ENCODE assay signal across 25 mouse cellular contexts in genomic region chr7:133908966-133909365, GRCm38 (mm10).
DNase-seq lines count a peak whose midpoint lies in the region; ATAC-seq and TF ChIP-seq lines count a peak whose summit lies in the region.
"Had no signal": no experiment of that assay in that cellular context is flagged by ENCODE, and none has a peak within 500 bp of the region (broad histone marks: within the 10 kb centered on the region; RNA-seq: fewer than 3 reads in every experiment).

No protein-coding gene starts in this region.

- 89% methylated on average over 4 of the region's 4 CpGs for WGBS in forebrain, embryonic 11.5 days
- 84% methylated on average over 4 of the region's 4 CpGs for WGBS in forebrain, embryonic 12.5 days
- WGBS in intestine, embryonic 14.5 days, result 88% methylated on average over 4 of the region's 4 CpGs
- 89% methylated on average over 4 of the region's 4 CpGs for WGBS in intestine, postnatal 0 days
- 91% methylated on average over 4 of the region's 4 CpGs for WGBS in neural tube, embryonic 15.5 days

- no peak overlapping the region for H3K4me3 ChIP-seq in forebrain, embryonic 11.5 days (ENCODE audit: low read depth, low read length)
- H3K4me3 ChIP-seq in forebrain, embryonic 12.5 days (replicated peaks), result no peak overlapping the region
- no peak overlapping the region for H3K4me3 ChIP-seq in intestine, embryonic 14.5 days (ENCODE audit: low read depth, low read length)
- H3K4me3 ChIP-seq in intestine, postnatal 0 days (ENCODE audit: low read depth, low read length), result no peak overlapping the region
- H3K4me3 ChIP-seq in neural tube, embryonic 15.5 days (replicated peaks), result no peak overlapping the region
- H3K4me3 ChIP-seq: embryonic facial prominence, embryonic 10.5 days; embryonic facial prominence, embryonic 12.5 days; forebrain, embryonic 13.5 days; forebrain, embryonic 15.5 days had no signal

- ATAC-seq in forebrain, embryonic 11.5 days (replicated peaks; ENCODE audit: low FRiP score), result no peak
- no peak for ATAC-seq in forebrain, embryonic 12.5 days (ENCODE audit: low FRiP score)
- ATAC-seq in intestine, embryonic 14.5 days (replicated peaks; ENCODE audit: low FRiP score, low TSS enrichment, low read depth), result no peak
- ATAC-seq in intestine, postnatal 0 days, result no peak
- ATAC-seq in neural tube, embryonic 15.5 days (ENCODE audit: low FRiP score), result no peak
- ATAC-seq: activated CD4-positive, CD25-positive, alpha-beta regulatory T cell, adult 4 months; CD4-positive, CD25-positive, alpha-beta regulatory T cell, adult 4 months; forebrain, embryonic 13.5 days; forebrain, embryonic 15.5 days; Patski had no signal

- H3K4me2 ChIP-seq in forebrain, embryonic 11.5 days (ENCODE audit: low read depth, low read length, severe bottlenecking), result no peak overlapping the region
- no peak overlapping the region for H3K4me2 ChIP-seq in forebrain, embryonic 12.5 days
- H3K4me2 ChIP-seq in intestine, embryonic 14.5 days (ENCODE audit: low read length), result no peak overlapping the region
- H3K4me2 ChIP-seq in intestine, postnatal 0 days (replicated peaks; ENCODE audit: low read depth), result no peak overlapping the region
- H3K4me2 ChIP-seq in neural tube, embryonic 15.5 days, result no peak overlapping the region
- H3K4me2 ChIP-seq: embryonic facial prominence, embryonic 12.5 days; forebrain, embryonic 13.5 days; forebrain, embryonic 15.5 days had no signal

- H3K4me1 ChIP-seq in forebrain, embryonic 11.5 days (replicated peaks; ENCODE audit: control insufficient read depth, insufficient read depth, low read length), result no peaks in the 10 kb centered on the region
- no peaks in the 10 kb centered on the region for H3K4me1 ChIP-seq in forebrain, embryonic 12.5 days
- H3K4me1 ChIP-seq in intestine, embryonic 14.5 days (replicated peaks; ENCODE audit: control insufficient read depth, insufficient read depth, low read length), result no peaks in the 10 kb centered on the region; the same call in 1 of the 2 replicates
- no peaks in the 10 kb centered on the region for H3K4me1 ChIP-seq in intestine, postnatal 0 days (replicated peaks; ENCODE audit: control insufficient read depth, insufficient read depth, low read length)
- peaks cover 3% of the 10 kb centered on the region; the same call in 1 of the 2 replicates for H3K4me1 ChIP-seq in neural tube, embryonic 15.5 days
- H3K4me1 ChIP-seq: embryonic facial prominence, embryonic 10.5 days; embryonic facial prominence, embryonic 12.5 days; forebrain, embryonic 13.5 days; forebrain, embryonic 15.5 days had no signal

- peak; percentile 48 for DNase-seq in forebrain, embryonic 11.5 days (ENCODE audit: low spot score)
- peak; percentile 34 for DNase-seq in intestine, embryonic 14.5 days (ENCODE audit: low spot score)
- peak; percentile 9 for DNase-seq in neural tube, embryonic 10.5 days (ENCODE audit: extremely low spot score, low spot score)
- DNase-seq in urinary bladder, postnatal 4 days (ENCODE audit: low spot score in 2 of 2), result peak; percentile 14 to 51
- no peak for DNase-seq in urinary bladder, postnatal 36 days (ENCODE audit: low spot score in 2 of 2)
- DNase-seq: adrenal gland, adult 8-10 months; adrenal gland, postnatal 14 days; adrenal gland, postnatal 36 days; B cell, adult 2 months; cerebellum, adult 11-12 months; cerebellum, adult 2 months; cerebellum, adult 9-10 months; cerebellum, postnatal 10 days; cerebellum, postnatal 25 days had no signal

- no peak overlapping the region for H3K27ac ChIP-seq in forebrain, embryonic 11.5 days (ENCODE audit: low read depth, low read length)
- H3K27ac ChIP-seq in forebrain, embryonic 12.5 days, result no peak overlapping the region
- no peak overlapping the region for H3K27ac ChIP-seq in intestine, embryonic 14.5 days (ENCODE audit: low read depth)
- no peak overlapping the region for H3K27ac ChIP-seq in intestine, postnatal 0 days (ENCODE audit: low read depth, low read length)
- no peak overlapping the region for H3K27ac ChIP-seq in neural tube, embryonic 15.5 days (replicated peaks)
- H3K27ac ChIP-seq: embryonic facial prominence, embryonic 10.5 days; embryonic facial prominence, embryonic 12.5 days; forebrain, embryonic 13.5 days; forebrain, embryonic 15.5 days had no signal

- H3K9me3 ChIP-seq in forebrain, embryonic 11.5 days (ENCODE audit: control insufficient read depth, low read length), result no peaks in the 10 kb centered on the region
- peaks cover 5% of the 10 kb centered on the region; the same call in 1 of the 2 replicates for H3K9me3 ChIP-seq in forebrain, embryonic 12.5 days
- peaks cover 9% of the 10 kb centered on the region for H3K9me3 ChIP-seq in intestine, embryonic 14.5 days (ENCODE audit: control insufficient read depth, low read length)
- H3K9me3 ChIP-seq in intestine, postnatal 0 days (ENCODE audit: control insufficient read depth), result no peaks in the 10 kb centered on the region
- H3K9me3 ChIP-seq in neural tube, embryonic 15.5 days (replicated peaks), result no peaks in the 10 kb centered on the region
- H3K9me3 ChIP-seq: embryonic facial prominence, embryonic 12.5 days; forebrain, embryonic 13.5 days had no signal

- H3K27me3 ChIP-seq in forebrain, embryonic 11.5 days (ENCODE audit: control insufficient read depth, insufficient read depth, low read length), result no peaks in the 10 kb centered on the region
- no peaks in the 10 kb centered on the region for H3K27me3 ChIP-seq in forebrain, embryonic 12.5 days
- no peaks in the 10 kb centered on the region for H3K27me3 ChIP-seq in intestine, embryonic 14.5 days (replicated peaks; ENCODE audit: control insufficient read depth, insufficient read depth, low read length)
- no peaks in the 10 kb centered on the region for H3K27me3 ChIP-seq in intestine, postnatal 0 days (replicated peaks; ENCODE audit: control insufficient read depth, insufficient read depth, low read length)
- H3K27me3 ChIP-seq in neural tube, embryonic 15.5 days (replicated peaks), result no peaks in the 10 kb centered on the region; the same call in 1 of the 2 replicates
- H3K27me3 ChIP-seq: embryonic facial prominence, embryonic 12.5 days; forebrain, embryonic 13.5 days; forebrain, embryonic 15.5 days; Patski had no signal

- no peak overlapping the region for H3K9ac ChIP-seq in forebrain, embryonic 11.5 days (ENCODE audit: low read length)
- no peak overlapping the region for H3K9ac ChIP-seq in forebrain, embryonic 12.5 days
- H3K9ac ChIP-seq in intestine, embryonic 14.5 days (ENCODE audit: low read length), result no peak overlapping the region
- H3K9ac ChIP-seq in intestine, postnatal 0 days (ENCODE audit: low read depth, low read length), result no peak overlapping the region
- H3K9ac ChIP-seq in neural tube, embryonic 15.5 days (replicated peaks), result no peak overlapping the region
- H3K9ac ChIP-seq: embryonic facial prominence, embryonic 12.5 days; forebrain, embryonic 13.5 days; forebrain, embryonic 15.5 days had no signal

- H3K36me3 ChIP-seq in forebrain, embryonic 11.5 days (ENCODE audit: control insufficient read depth, insufficient read depth, low read length), result no peaks in the 10 kb centered on the region
- H3K36me3 ChIP-seq in forebrain, embryonic 12.5 days (replicated peaks), result no peaks in the 10 kb centered on the region
- no peaks in the 10 kb centered on the region for H3K36me3 ChIP-seq in intestine, embryonic 14.5 days (ENCODE audit: control insufficient read depth, insufficient read depth, low read length)
- no peaks in the 10 kb centered on the region for H3K36me3 ChIP-seq in intestine, postnatal 0 days (ENCODE audit: control insufficient read depth, insufficient read depth)
- no peaks in the 10 kb centered on the region for H3K36me3 ChIP-seq in neural tube, embryonic 15.5 days
- H3K36me3 ChIP-seq: embryonic facial prominence, embryonic 10.5 days; embryonic facial prominence, embryonic 12.5 days; forebrain, embryonic 15.5 days; G1E had no signal

- no peak for TF ChIP-seq CTCF in intestine, postnatal 0 days (IDR thresholded peaks at IDR 0.05; ENCODE audit: low read depth)

Comparison
In these comparisons a context has a peak if more than half of its experiments do, and no peak if none do; other contexts are left out.
1. DNase-seq: peak in forebrain, embryonic 11.5 days (single experiment), intestine, embryonic 14.5 days (single experiment), neural tube, embryonic 10.5 days (single experiment) and urinary bladder, postnatal 4 days (2 of 2); none in urinary bladder, postnatal 36 days (0 of 2).